Mouse (Mus musculus) stomach, postnatal 0 days (tissue): ENCODE results near the gene Unc93b1. TPM values are rescaled to one million over a fixed set of nuclear protein-coding genes. Genes with fewer than 3 reads are reported as not detected.
"Not testable (repeated sequence)": the region's sequence is repeated elsewhere in the genome, so short reads cannot be mapped to it uniquely, and the experiment has no call there.

Source experiments
- ATAC-seq: fragments of 200-750 bp; cut with Nextera tagmentation; 2 replicates; pipeline ENCODE4 v1.8.0; 2017; ENCODE audit not compliant: low FRiP score, low TSS enrichment
- DNase-seq: peaks from one replicate; pipeline ENCODE4 v3.0.0-alpha.2; 2016; ENCODE audit warnings: low spot score
- H3K27ac ChIP-seq: fragments of 300-500 bp; sonication (generic); replicated peaks from 2 replicates; pipeline ENCODE4 v1.5.1; 2014; ENCODE audit warnings: mild to moderate bottlenecking, control low read depth
- H3K27me3 ChIP-seq: fragments of 300-500 bp; sonication (generic); 2 replicates; pipeline ENCODE4 v1.6.1; 2014; ENCODE audit warnings: low read length; ENCODE audit not compliant: control insufficient read depth, insufficient read depth
- H3K36me3 ChIP-seq: fragments of 300-500 bp; sonication (generic); 2 replicates; pipeline ENCODE4 v1.6.1; 2014; ENCODE audit warnings: low read length, mixed read lengths; ENCODE audit not compliant: control insufficient read depth, insufficient read depth
- H3K4me1 ChIP-seq: fragments of 300-500 bp; sonication (generic); replicated peaks from 2 replicates; pipeline ENCODE4 v1.6.1; 2014; ENCODE audit warnings: antibody characterized with exemption; ENCODE audit not compliant: control insufficient read depth, insufficient read depth
- H3K4me2 ChIP-seq: fragments of 300-500 bp; sonication (generic); replicated peaks from 2 replicates; pipeline ENCODE4 v1.6.1; 2014; ENCODE audit warnings: low read depth, mild to moderate bottlenecking, control low read depth, moderate library complexity
- H3K4me3 ChIP-seq: fragments of 300-500 bp; sonication (generic); 2 replicates; pipeline ENCODE4 v1.5.1; 2014; ENCODE audit warnings: low read depth, low read length, control low read depth
- H3K9ac ChIP-seq: fragments of 300-500 bp; sonication (generic); 2 replicates; pipeline ENCODE4 v1.6.1; 2014; ENCODE audit warnings: mild to moderate bottlenecking, low read length, control low read depth, mixed read lengths
- H3K9me3 ChIP-seq: fragments of 300-500 bp; sonication (generic); 2 replicates; pipeline ENCODE4 v1.6.1; 2016; ENCODE audit warnings: low read length; ENCODE audit not compliant: control insufficient read depth
- CTCF ChIP-seq: IDR thresholded peaks from 2 replicates; pipeline ENCODE4 v1.5.1; 2016; ENCODE audit warnings: antibody characterized with exemption, low read depth, mild to moderate bottlenecking, moderate library complexity
- EP300 ChIP-seq: optimal IDR thresholded peaks from 2 replicates; pipeline ENCODE3; 2016; ENCODE audit warnings: antibody characterized with exemption
- WGBS: fragments of 180-500 bp; shearing (Covaris S2); extraction: QIAGEN DNeasy Blood & Tissue Kit; methylation state at CpG from one replicate; pipeline ENCODE4 v1.1.7; 2014; 5-methylcytosine and 5-hydroxymethylcytosine counted together
- polyA plus RNA-seq: library from polyadenylated mRNA; unstranded; fragments of >200 nt; fragmentation: Nextera tagmentation; extraction: Ambion mirVana; gene quantifications from 2 replicates; pipeline ENCODE4 v1.2.1, GENCODE M21; 2015

Gene Unc93b1
- polyA plus RNA-seq, 1 experiment from 2014 or later = 19.7 TPM

- Histone ChIP-seq H3K36me3 (no peaks in the 10 kb centered on the region), H3K27me3 (no peaks in the 10 kb centered on the region), H3K27ac (no peak overlapping the region), H3K4me2 (no peak overlapping the region), H3K4me1 (no peaks in the 10 kb centered on the region), H3K9me3 (no peaks in the 10 kb centered on the region), H3K9ac (no peak overlapping the region), H3K4me3 (no peak overlapping the region)
- ATAC-seq (no peak), DNase-seq (peak; percentile 32)
- WGBS = 28% methylated on average over 2 of the region's 2 CpGs
- TF ChIP-seq EP300 (no peak), CTCF (peak; percentile 57)
Observed at GRCm38 (mm10) chr19:3962469-3962868, 27.5 kb downstream of the Unc93b1 start.

- H3K27me3 ChIP-seq = no peaks in the 10 kb centered on the region
- TF ChIP-seq EP300 = no peak
- TF ChIP-seq CTCF = peak; percentile 56
- H3K27ac ChIP-seq = no peak overlapping the region
- H3K4me2 ChIP-seq = no peak overlapping the region
- ATAC-seq = no peak
- H3K9me3 ChIP-seq = no peaks in the 10 kb centered on the region
- no peak for DNase-seq
- no peaks in the 10 kb centered on the region for H3K4me1 ChIP-seq
- WGBS = 67% methylated on average over 4 of the region's 4 CpGs
- no peak overlapping the region for H3K4me3 ChIP-seq
- H3K9ac ChIP-seq = no peak overlapping the region
- no peaks in the 10 kb centered on the region for H3K36me3 ChIP-seq
Observed at GRCm38 (mm10) chr19:3964030-3964429, 29.0 kb downstream of the Unc93b1 start.

GRCm38 (mm10) chr19:3966330-3967075 lies 31.5 kb downstream of the Unc93b1 start:
- WGBS = 70% methylated on average over 11 of the region's 11 CpGs
- ATAC-seq = no peak
- DNase-seq = no peak

GRCm38 (mm10) chr19:3967258-3967657 lies 32.3 kb downstream of the Unc93b1 start:
- H3K4me2 ChIP-seq = no peak overlapping the region
- TF ChIP-seq CTCF (no peak), EP300 (no peak)
- WGBS = 44% methylated on average over 3 of the region's 3 CpGs
- ATAC-seq = no peak
- H3K36me3 ChIP-seq = no peaks in the 10 kb centered on the region
- no peaks in the 10 kb centered on the region for H3K9me3 ChIP-seq
- H3K27ac ChIP-seq = no peak overlapping the region
- no peak overlapping the region for H3K4me3 ChIP-seq
- H3K4me1 ChIP-seq = no peaks in the 10 kb centered on the region; the same call in 1 of the 2 replicates
- DNase-seq = no peak
- no peak overlapping the region for H3K9ac ChIP-seq
- no peaks in the 10 kb centered on the region for H3K27me3 ChIP-seq

More at GRCm38 (mm10) chr19:3966330-3967075, 31.5 kb downstream of the Unc93b1 start:
- H3K27me3 ChIP-seq = no peaks in the 10 kb centered on the region
- no peak overlapping the region for H3K4me2 ChIP-seq
- H3K9me3 ChIP-seq = no peaks in the 10 kb centered on the region
- no peaks in the 10 kb centered on the region; the same call in 1 of the 2 replicates for H3K4me1 ChIP-seq
- H3K9ac ChIP-seq = no peak overlapping the region
- H3K27ac ChIP-seq = no peak overlapping the region
- no peaks in the 10 kb centered on the region for H3K36me3 ChIP-seq
- TF ChIP-seq EP300 = no peak
- peak; percentile 45 for TF ChIP-seq CTCF
- no peak overlapping the region for H3K4me3 ChIP-seq

- ATAC-seq (peak; percentile 78), DNase-seq (peak; percentile 83)
- whole genome bisulfite sequencing = 20% methylated on average over 9 of the region's 9 CpGs
- Histone ChIP-seq H3K27ac (peak within 1 kb of the TSS; percentile 74), H3K4me2 (peak within 1 kb of the TSS; percentile 11; the same call in 1 of the 2 replicates), H3K27me3 (no peaks in the 10 kb centered on the region), H3K4me3 (peak within 1 kb of the TSS; percentile 4; the same call in 1 of the 2 replicates), H3K36me3 (no peaks in the 10 kb centered on the region), H3K9me3 (no peaks in the 10 kb centered on the region), H3K9ac (no peak within 1 kb of the TSS), H3K4me1 (no peaks in the 10 kb centered on the region; the same call in 1 of the 2 replicates)
- TF ChIP-seq EP300 (peak; percentile 92), CTCF (no peak)
Observed at GRCm38 (mm10) chr19:3972229-3972628, 37.2 kb downstream of the Unc93b1 start, which contains the start of gene Aldh3b2. Gene Aldh3b2 (plus strand): TSS chr19:3972328.

GRCm38 (mm10) chr19:3974608-3975007 lies 39.6 kb downstream of the Unc93b1 start:
- H3K4me3 ChIP-seq, H3K36me3 ChIP-seq, H3K4me1 ChIP-seq, H3K9me3 ChIP-seq, H3K27me3 ChIP-seq, H3K9ac ChIP-seq, DNase-seq, H3K4me2 ChIP-seq, ATAC-seq, H3K27ac ChIP-seq: not testable (repeated sequence)
- WGBS = 68% methylated on average over 6 of the region's 6 CpGs
